Mouse (Mus musculus) CH12.LX (cell line): ENCODE results near the gene Irak4.

ENCODE experiments used
- CTCF ChIP-seq, 2 experiments: IDR thresholded peaks in 1 of 2; conservative IDR thresholded peaks in 1 of 2; 2 replicates each; pipeline ENCODE4 v1.5.1; 2011 to 2012; ENCODE audit warnings: low read depth in 2 of 2, low read length in 2 of 2, improper control_type of control experiment in 1 of 2, inconsistent platforms in 1 of 2, mild to moderate bottlenecking in 1 of 2, moderate library complexity in 1 of 2
- EP300 ChIP-seq: IDR thresholded peaks from 2 replicates; pipeline ENCODE4 v1.6.1; 2011; ENCODE audit warnings: low read length, improper control_type of control experiment
- ETS1 ChIP-seq: conservative IDR thresholded peaks from 2 replicates; pipeline ENCODE4 v1.6.1; 2012; ENCODE audit warnings: low read depth, mild to moderate bottlenecking, inconsistent platforms, low read length, improper control_type of control experiment, moderate library complexity
- JUN ChIP-seq: IDR thresholded peaks from 2 replicates; pipeline ENCODE4 v1.6.1; 2011; ENCODE audit warnings: low read depth, mild to moderate bottlenecking, low read length, improper control_type of control experiment, moderate library complexity; ENCODE audit not compliant: insufficient read depth
- JUND ChIP-seq: conservative IDR thresholded peaks from 2 replicates; pipeline ENCODE4 v1.6.1; 2011; ENCODE audit warnings: low read depth, low read length, improper control_type of control experiment
- MAFK ChIP-seq: IDR thresholded peaks from 2 replicates; pipeline ENCODE4 v1.6.1; 2011; ENCODE audit warnings: low read length, improper control_type of control experiment; ENCODE audit not compliant: insufficient replicate concordance

DNA sequence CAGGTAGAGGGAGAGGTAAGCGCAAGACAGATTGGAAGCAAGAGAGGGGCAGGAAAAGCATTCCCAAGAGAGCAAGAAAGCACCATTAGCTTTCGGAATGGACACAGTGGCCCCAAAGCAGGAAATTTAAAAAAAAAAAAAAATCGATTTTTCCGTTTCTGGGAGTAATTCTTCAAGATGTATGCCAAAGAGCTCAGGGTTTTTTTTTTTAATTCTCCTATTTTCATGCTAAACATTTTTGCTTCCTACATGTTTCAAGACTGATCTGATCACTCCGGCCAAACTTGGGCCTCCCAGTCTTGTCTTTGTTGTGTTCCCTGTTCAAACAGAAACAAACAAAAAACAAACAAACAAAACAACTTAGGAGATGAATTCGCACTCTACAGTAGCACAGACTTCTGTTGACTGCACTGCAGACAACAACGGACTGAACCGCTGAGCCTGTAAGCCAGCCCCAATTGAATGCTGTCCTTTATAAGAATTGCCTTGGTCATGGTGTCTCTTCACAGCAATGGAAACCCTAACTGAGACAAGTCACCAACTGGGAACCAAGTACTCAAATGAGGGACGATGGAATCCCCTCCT lies 701 bp downstream of the Irak4 start:
- no peak for TF ChIP-seq JUND
- no peak for TF ChIP-seq CTCF (conservative IDR thresholded peaks at IDR 0.05 in 1 of 2, IDR thresholded peaks at IDR 0.05 in 1 of 2; ENCODE audit: low read depth in 2 of 2, low read length in 2 of 2)
- TF ChIP-seq EP300 = no peak
- no peak for TF ChIP-seq ETS1
- no peak for TF ChIP-seq MAFK
- no peak for TF ChIP-seq JUN
